Mouse (Mus musculus): ENCODE results near the gene Olfr490.

Gene Olfr490

GRCm38 (mm10) chr7:108288834-108289233 is at the start of gene Olfr490:
Gene Olfr490, minus strand, starts transcription at chr7:108288934.
- DNase-seq (ENCODE audit: low spot score in 2 of 2), result no peak

- no peak for DNase-seq (ENCODE audit: low spot score in 2 of 2)
Observed at GRCm38 (mm10) chr7:108323574-108323973, 34.8 kb upstream of the Olfr490 start, which contains the start of gene Olfr492. Gene Olfr492, minus strand, starts transcription at chr7:108323674.

- no peak for DNase-seq (ENCODE audit: low spot score in 2 of 2)
Observed at GRCm38 (mm10) chr7:108313151-108313550, 24.4 kb upstream of the Olfr490 start, which contains the start of gene Olfr491. Gene Olfr491, plus strand, starts transcription at chr7:108313451.

- DNase-seq (ENCODE audit: low spot score in 2 of 2), result no peak
Observed at GRCm38 (mm10) chr7:108258247-108258646, 30.5 kb downstream of the Olfr490 start, which contains the start of gene Olfr488. Gene Olfr488, minus strand, starts transcription at chr7:108258347.

Measured in natural killer cell, adult 2 months (primary cell).